Mouse (Mus musculus) forebrain, postnatal 0 days (tissue): Measurements from ENCODE around the gene Neb. TPM values are rescaled to one million over a fixed set of nuclear protein-coding genes. Genes with fewer than 3 reads are reported as not detected.

Source experiments
- ATAC-seq: fragments of 200-750 bp; cut with Nextera tagmentation; 2 replicates; pipeline ENCODE4 v1.8.0; 2017; ENCODE audit warnings: mild to moderate bottlenecking, moderate library complexity
- DNase-seq: peaks from one replicate; pipeline ENCODE4 v3.0.0-alpha.2; 2015
- H3K27ac ChIP-seq: fragments of 300-500 bp; sonication (generic); 2 replicates; pipeline ENCODE4 v1.5.1; 2014; ENCODE audit warnings: low read depth, mild to moderate bottlenecking, antibody characterized with exemption, low read length, moderate library complexity, mixed read lengths
- H3K27me3 ChIP-seq: fragments of 300-500 bp; sonication (generic); 2 replicates; pipeline ENCODE4 v1.6.1; 2014; ENCODE audit warnings: mild to moderate bottlenecking, low read length, mixed read lengths; ENCODE audit not compliant: insufficient read depth
- H3K36me3 ChIP-seq: fragments of 300-500 bp; sonication (generic); 2 replicates; pipeline ENCODE4 v1.6.1; 2014; ENCODE audit warnings: mild to moderate bottlenecking, moderate library complexity; ENCODE audit not compliant: insufficient read depth
- H3K4me1 ChIP-seq: fragments of 300-500 bp; sonication (generic); 2 replicates; pipeline ENCODE4 v1.6.1; 2014; ENCODE audit warnings: antibody characterized with exemption; ENCODE audit not compliant: insufficient read depth
- H3K4me2 ChIP-seq: fragments of 300-500 bp; sonication (generic); 2 replicates; pipeline ENCODE4 v1.6.1; 2014; ENCODE audit warnings: low read depth, mild to moderate bottlenecking, moderate library complexity
- H3K4me3 ChIP-seq: fragments of 300-500 bp; sonication (generic); 2 replicates; pipeline ENCODE4 v1.5.1; 2014; ENCODE audit warnings: low read depth, low read length, mixed read lengths
- H3K9ac ChIP-seq: fragments of 300-500 bp; sonication (generic); 2 replicates; pipeline ENCODE4 v1.6.1; 2014; ENCODE audit warnings: mild to moderate bottlenecking
- H3K9me3 ChIP-seq: fragments of 300-500 bp; sonication (generic); 2 replicates; pipeline ENCODE4 v1.6.1; 2016; ENCODE audit warnings: low read length
- CTCF ChIP-seq: sonication (generic); IDR thresholded peaks from 2 replicates; pipeline ENCODE4 v1.5.1; 2016; ENCODE audit warnings: antibody characterized with exemption, control low read depth, low read depth
- WGBS: fragments of 180-500 bp; shearing (Covaris S2); extraction: QIAGEN DNeasy Blood & Tissue Kit; methylation state at CpG from one replicate; pipeline ENCODE4 v1.1.7; 2014; 5-methylcytosine and 5-hydroxymethylcytosine counted together
- polyA plus RNA-seq: library from polyadenylated mRNA; unstranded; fragments of >200 nt; fragmentation: Nextera tagmentation; extraction: Ambion mirVana; gene quantifications from 2 replicates; pipeline ENCODE4 v1.2.1, GENCODE M21; 2015
- total RNA-seq: library from RNA; depleted of rRNA; stranded (reverse); fragments of >200 nt; gene quantifications from 2 replicates; pipeline ENCODE4 v1.2.3, GENCODE M21; 2014

The Neb gene
- total and polyA plus RNA-seq, 2 experiments from 2014 or later: 5.0 to 8.5 TPM

- H3K9me3 ChIP-seq: no peaks in the 10 kb centered on the region
- ATAC-seq: peak; percentile 29; the same call in 1 of the 2 replicates
- no peak overlapping the region for H3K9ac ChIP-seq
- H3K4me1 ChIP-seq: no peaks in the 10 kb centered on the region
- TF ChIP-seq CTCF: no peak
- no peak for DNase-seq
- no peak overlapping the region for H3K4me3 ChIP-seq
- no peaks in the 10 kb centered on the region for H3K27me3 ChIP-seq
- H3K4me2 ChIP-seq: no peak overlapping the region
- no peak overlapping the region for H3K27ac ChIP-seq
- 87% methylated on average over 5 of the region's 5 CpGs for WGBS
- H3K36me3 ChIP-seq: 0 out of 2 replicates have a peak, but pooled peaks cover 4% of the 10 kb centered on the region
These were observed 16.3 kb upstream of the Neb start for GRCm38 (mm10) chr2:52394529-52394928.

GRCm38 (mm10) chr2:52390415-52390975 lies 12.2 kb upstream of the Neb start:
- no peak overlapping the region for H3K4me2 ChIP-seq
- no peaks in the 10 kb centered on the region for H3K27me3 ChIP-seq
- no peaks in the 10 kb centered on the region for H3K36me3 ChIP-seq
- TF ChIP-seq CTCF: no peak
- ATAC-seq (peak; percentile 43; the same call in 1 of the 2 replicates), DNase-seq (no peak)
- H3K4me3 ChIP-seq: no peak overlapping the region
- no peak overlapping the region for H3K27ac ChIP-seq
- WGBS: 63% methylated on average over 2 of the region's 2 CpGs
- no peaks in the 10 kb centered on the region for H3K9me3 ChIP-seq
- H3K4me1 ChIP-seq: no peaks in the 10 kb centered on the region
- H3K9ac ChIP-seq: no peak overlapping the region

- H3K27me3 ChIP-seq: no peaks in the 10 kb centered on the region
- WGBS: 73% methylated on average over 3 of the region's 3 CpGs
- H3K4me2 ChIP-seq: no peak overlapping the region
- no peaks in the 10 kb centered on the region for H3K9me3 ChIP-seq
- TF ChIP-seq CTCF: no peak
- no peak overlapping the region for H3K4me3 ChIP-seq
- DNase-seq (no peak), ATAC-seq (no peak)
- no peak overlapping the region for H3K9ac ChIP-seq
- no peaks in the 10 kb centered on the region for H3K36me3 ChIP-seq
- no peak overlapping the region for H3K27ac ChIP-seq
- no peaks in the 10 kb centered on the region for H3K4me1 ChIP-seq
These were observed 11.7 kb upstream of the Neb start for GRCm38 (mm10) chr2:52389975-52390374.

GRCm38 (mm10) chr2:52386451-52386850 lies 8.2 kb upstream of the Neb start:
- ATAC-seq (no peak), DNase-seq (no peak)
- Histone ChIP-seq H3K9me3 (no peaks in the 10 kb centered on the region), H3K27me3 (no peaks in the 10 kb centered on the region), H3K27ac (no peak overlapping the region), H3K36me3 (no peaks in the 10 kb centered on the region), H3K4me2 (no peak overlapping the region), H3K9ac (no peak overlapping the region), H3K4me3 (no peak overlapping the region), H3K4me1 (no peaks in the 10 kb centered on the region)
- 88% methylated on average over 6 of the region's 6 CpGs for WGBS
- no peak for TF ChIP-seq CTCF

GRCm38 (mm10) chr2:52386037-52386436 lies 7.8 kb upstream of the Neb start:
- WGBS: 71% methylated on average over 7 of the region's 7 CpGs
- DNase-seq (no peak), ATAC-seq (no peak)
- Histone ChIP-seq H3K9me3 (no peaks in the 10 kb centered on the region), H3K4me2 (no peak overlapping the region), H3K4me3 (no peak overlapping the region), H3K36me3 (no peaks in the 10 kb centered on the region), H3K4me1 (no peaks in the 10 kb centered on the region), H3K27me3 (no peaks in the 10 kb centered on the region), H3K9ac (no peak overlapping the region), H3K27ac (no peak overlapping the region)
- no peak for TF ChIP-seq CTCF

- no peak overlapping the region for H3K4me2 ChIP-seq
- H3K9ac ChIP-seq: no peak overlapping the region
- H3K9me3 ChIP-seq: no peaks in the 10 kb centered on the region
- H3K36me3 ChIP-seq: no peaks in the 10 kb centered on the region
- 77% methylated on average over 10 of the region's 10 CpGs for WGBS
- no peaks in the 10 kb centered on the region for H3K27me3 ChIP-seq
- H3K4me3 ChIP-seq: no peak overlapping the region
- no peak for DNase-seq
- ATAC-seq: peak; percentile 90
- TF ChIP-seq CTCF: no peak
- H3K4me1 ChIP-seq: no peaks in the 10 kb centered on the region
- H3K27ac ChIP-seq: no peak overlapping the region
These were observed 581 bp upstream of the Neb start for GRCm38 (mm10) chr2:52378848-52379261.

GRCm38 (mm10) chr2:52377706-52378447 lies 397 bp downstream of the Neb start:
- Histone ChIP-seq H3K4me3 (no peak overlapping the region), H3K27ac (no peak overlapping the region), H3K9me3 (no peaks in the 10 kb centered on the region), H3K4me1 (no peaks in the 10 kb centered on the region), H3K9ac (no peak overlapping the region), H3K4me2 (no peak overlapping the region), H3K27me3 (no peaks in the 10 kb centered on the region), H3K36me3 (no peaks in the 10 kb centered on the region)
- DNase-seq: no peak
- 0 out of 2 replicates have a peak, but pooled peaks have one; percentile 2 for ATAC-seq
- WGBS: 51% methylated on average over 13 of the region's 13 CpGs
- no peak for TF ChIP-seq CTCF
